Mouse (Mus musculus) megakaryocyte, adult 5-6 weeks (primary cell): ENCODE measurements around the gene Fgfr1op. TPM values are rescaled to one million over a fixed set of nuclear protein-coding genes. Genes with fewer than 3 reads are reported as not detected.
A peak's percentile ranks its signal among the peaks of the same experiment; 100 is the strongest.
"Not testable (repeated sequence)": the region's sequence is repeated elsewhere in the genome, so short reads cannot be mapped to it uniquely, and the experiment has no call there.

Experiments used
- ATAC-seq: 2 replicates; pipeline ENCODE4 v1.8.0; 2016; ENCODE audit warnings: mild to moderate bottlenecking, inconsistent platforms; ENCODE audit not compliant: poor library complexity, severe bottlenecking
- total RNA-seq, 2 experiments: library from RNA; stranded (forward) in 1 of 2; stranded (reverse) in 1 of 2; fragments of 153-499, 151-499 nt in 1 of 2; fragments of 221-1000, 200-1000 nt in 1 of 2; gene quantifications; 2 replicates each; pipeline versions ENCODE4 v1.2.3 to v1.2.4; 2015 to 2017

Fgfr1op gene
- total RNA-seq (2015) (18.0 and 25.5 TPM in 2 replicates), total RNA-seq (2017) (23.4 and 29.7 TPM in 2 replicates)

DNA sequence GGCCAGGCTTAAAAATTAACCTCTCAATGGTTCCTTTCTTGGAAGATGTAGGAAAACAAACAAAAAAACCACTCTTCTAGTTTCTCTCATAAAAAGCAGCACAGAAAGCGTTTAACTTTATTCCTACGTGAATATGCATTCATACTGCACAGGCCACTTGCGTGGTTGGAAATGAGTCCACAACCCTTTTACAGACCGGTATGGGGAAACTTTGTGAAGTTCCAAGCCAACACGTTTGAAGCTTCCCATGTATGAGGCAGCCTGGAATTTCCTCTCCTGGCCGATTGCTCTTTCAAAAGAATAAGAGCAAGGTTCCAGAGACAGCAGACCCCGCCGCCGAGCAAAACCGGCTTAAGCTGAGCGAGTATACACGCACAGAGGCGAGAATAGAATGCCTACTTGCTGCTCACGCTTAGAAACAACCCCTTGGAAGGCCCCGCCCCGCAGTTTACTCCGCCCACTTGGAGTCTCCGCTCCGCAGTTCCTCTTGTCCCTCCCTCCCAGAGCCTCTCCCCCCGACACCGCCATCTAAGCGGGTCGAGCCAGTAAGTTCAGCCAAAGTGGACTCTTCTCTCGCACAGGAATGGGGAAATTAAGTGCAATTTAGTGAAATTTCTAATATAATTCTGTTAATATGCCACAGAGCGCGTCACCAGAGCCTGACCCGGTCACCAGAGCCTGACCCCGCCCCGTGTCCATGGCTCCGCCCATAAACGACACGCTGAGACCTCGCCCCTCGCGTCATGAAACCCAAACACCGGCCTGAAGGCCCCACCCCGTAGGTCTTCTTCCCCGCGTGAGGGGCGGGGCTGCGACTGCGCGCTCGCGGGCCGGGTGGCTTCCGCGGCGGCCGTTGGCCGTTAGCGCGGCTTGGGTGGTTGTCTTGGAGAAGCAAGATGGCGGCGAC, at the start of gene Fgfr1op:
TSS of gene Fgfr1op (plus strand) at position 801 of the 907 bp plus-strand sequence.
- ATAC-seq: peak; percentile 89

DNA sequence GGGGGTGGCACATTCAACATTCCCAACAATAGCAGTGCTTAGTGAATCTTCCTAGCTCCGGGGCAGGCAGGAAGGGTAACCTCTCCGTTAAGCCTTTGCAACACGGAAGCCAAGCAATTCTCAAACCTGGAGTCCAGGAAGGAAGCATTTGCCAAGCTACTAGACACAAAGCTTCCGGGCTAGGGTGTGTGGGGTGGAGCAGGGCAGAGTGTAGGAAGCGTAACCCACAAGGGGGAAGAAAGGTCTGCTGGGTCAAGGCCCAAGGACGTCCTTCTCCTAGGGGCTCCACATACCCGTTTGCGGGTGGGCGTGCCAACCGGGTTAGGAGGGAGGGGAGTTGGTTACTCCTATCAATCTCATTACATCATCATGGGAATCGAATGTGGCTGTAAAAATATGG, 48.9 kb upstream of the Fgfr1op start:
- peak; percentile 76 for ATAC-seq

DNA sequence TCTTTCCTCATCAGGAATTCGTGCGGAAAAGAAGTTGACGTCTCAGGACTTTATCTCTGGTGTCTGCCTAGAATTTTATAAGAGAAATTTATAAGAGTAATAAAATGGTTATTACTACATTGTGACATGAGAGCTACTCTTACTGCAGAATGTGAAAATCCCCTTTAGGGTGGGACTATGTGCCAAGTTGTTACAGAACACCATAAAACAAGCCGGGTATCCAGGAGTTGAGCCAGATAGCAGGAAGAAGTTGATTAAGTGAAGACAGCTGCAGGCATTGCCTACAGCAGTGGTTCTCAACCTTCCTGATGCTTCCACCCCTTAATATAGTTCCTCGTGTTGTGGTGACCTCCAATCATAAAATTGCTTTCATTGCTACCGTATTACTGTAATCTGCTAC, 48.4 kb upstream of the Fgfr1op start:
- not testable (repeated sequence) for ATAC-seq

GRCm38 (mm10) chr17:8122974-8123373, 42.3 kb upstream of the Fgfr1op start:
- ATAC-seq: not testable (repeated sequence)

DNA sequence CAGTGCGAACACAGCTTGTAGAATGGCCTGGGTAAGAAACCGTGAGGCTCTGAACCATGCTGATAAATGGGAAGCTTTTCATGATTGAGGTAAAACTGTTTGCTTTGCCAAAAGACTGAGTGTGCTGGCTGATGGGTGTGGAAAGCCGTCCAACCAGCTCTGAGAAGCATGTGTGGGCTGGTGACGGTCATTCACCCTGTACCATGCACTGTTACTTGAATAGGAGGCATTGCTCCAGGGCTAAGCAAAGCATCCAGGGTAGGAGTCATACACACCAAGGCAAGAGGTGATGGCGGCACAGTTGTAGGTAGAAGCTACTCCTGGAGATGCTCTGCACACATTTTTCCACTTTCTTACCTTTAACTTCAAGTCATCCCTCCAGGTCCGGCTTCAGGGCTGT, 40.7 kb upstream of the Fgfr1op start:
- ATAC-seq: not testable (repeated sequence)

GRCm38 (mm10) chr17:8128326-8128993, 36.8 kb upstream of the Fgfr1op start:
- peak; percentile 75 for ATAC-seq

- ATAC-seq: not testable (repeated sequence)
Measured at GRCm38 (mm10) chr17:8129578-8129977, 35.7 kb upstream of the Fgfr1op start.

GRCm38 (mm10) chr17:8130849-8131248, 34.5 kb upstream of the Fgfr1op start:
- not testable (repeated sequence) for ATAC-seq

DNA sequence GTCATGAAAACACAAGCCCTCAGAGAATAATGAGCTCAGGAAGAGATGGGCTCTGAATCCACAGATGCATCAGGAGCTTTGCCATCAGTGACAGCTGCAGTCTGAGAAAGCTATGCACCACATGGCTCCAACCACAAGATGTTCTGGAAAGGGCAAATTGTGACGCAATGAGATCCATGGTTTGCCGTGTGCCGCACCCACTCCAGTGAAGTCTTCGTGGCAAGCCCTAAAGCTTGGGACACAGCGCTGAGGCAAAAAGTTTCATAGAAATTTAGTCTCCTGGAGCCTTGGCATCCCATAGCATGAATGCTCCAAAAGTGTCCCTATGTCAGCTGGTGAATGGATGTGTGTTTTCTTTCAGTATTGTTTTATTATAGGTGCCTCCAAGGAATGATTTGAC, 27.2 kb upstream of the Fgfr1op start:
- not testable (repeated sequence) for ATAC-seq

DNA sequence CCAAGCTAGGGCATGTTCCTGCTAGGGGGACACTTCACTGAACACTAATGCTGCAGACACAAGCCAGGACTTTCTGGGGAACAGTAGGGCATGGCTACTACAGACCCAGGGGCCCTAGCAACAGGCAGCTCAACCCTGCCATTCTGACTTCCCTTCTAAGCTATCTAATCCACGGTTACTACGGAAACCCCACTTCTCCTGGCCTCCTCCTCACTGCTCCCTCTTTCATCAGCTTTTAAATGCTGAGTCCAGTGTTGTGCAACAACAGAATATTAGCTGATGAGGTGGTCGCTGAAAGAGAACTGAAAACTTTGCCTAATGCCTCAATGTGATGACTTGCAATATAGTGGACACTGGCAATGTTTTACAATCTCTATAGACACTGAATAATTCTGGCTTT, 25.1 kb upstream of the Fgfr1op start:
- peak; percentile 78 for ATAC-seq

GRCm38 (mm10) chr17:8143802-8144673, 21.3 kb upstream of the Fgfr1op start:
- ATAC-seq: peak; percentile 14; the same call in 1 of the 2 replicates

- not testable (repeated sequence) for ATAC-seq
Measured at GRCm38 (mm10) chr17:8146931-8147330, 18.4 kb upstream of the Fgfr1op start.

GRCm38 (mm10) chr17:8147439-8148316, 17.6 kb upstream of the Fgfr1op start, which contains the start of the genes Gm49673 and Rnaset2a:
Gene Gm49673 (minus strand): TSS chr17:8147788.
Gene Rnaset2a (minus strand): TSS chr17:8148097.
- ATAC-seq: peak; percentile 95

GRCm38 (mm10) chr17:8155010-8155409, 10.3 kb upstream of the Fgfr1op start:
- not testable (repeated sequence) for ATAC-seq

- not testable (repeated sequence) for ATAC-seq
Measured at GRCm38 (mm10) chr17:8155982-8156381, 9.3 kb upstream of the Fgfr1op start.

- ATAC-seq: peak; percentile 90
Measured at GRCm38 (mm10) chr17:8158627-8159026, 6.7 kb upstream of the Fgfr1op start.

- ATAC-seq: not testable (repeated sequence)
Measured at GRCm38 (mm10) chr17:8160969-8161368, 4.3 kb upstream of the Fgfr1op start.

DNA sequence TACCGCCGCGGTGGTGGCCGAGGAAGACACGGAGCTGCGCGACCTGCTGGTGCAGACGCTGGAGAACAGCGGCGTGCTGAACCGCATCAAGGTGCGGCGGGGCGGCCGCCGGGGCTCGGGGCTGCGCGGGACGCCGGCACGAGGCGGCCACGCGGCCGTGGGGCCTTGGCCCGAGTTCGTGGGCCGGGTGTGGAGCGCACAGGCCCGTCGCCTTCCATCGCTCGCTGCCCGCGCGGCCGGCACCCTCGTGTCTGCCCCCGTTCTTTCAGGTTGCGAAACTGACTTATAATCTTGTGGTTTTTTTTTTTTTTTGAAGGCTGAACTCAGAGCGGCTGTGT, 276 bp downstream of the Fgfr1op start:
- peak; percentile 13 for ATAC-seq

- not testable (repeated sequence) for ATAC-seq
Measured at GRCm38 (mm10) chr17:8165977-8166376, 676 bp downstream of the Fgfr1op start.

DNA sequence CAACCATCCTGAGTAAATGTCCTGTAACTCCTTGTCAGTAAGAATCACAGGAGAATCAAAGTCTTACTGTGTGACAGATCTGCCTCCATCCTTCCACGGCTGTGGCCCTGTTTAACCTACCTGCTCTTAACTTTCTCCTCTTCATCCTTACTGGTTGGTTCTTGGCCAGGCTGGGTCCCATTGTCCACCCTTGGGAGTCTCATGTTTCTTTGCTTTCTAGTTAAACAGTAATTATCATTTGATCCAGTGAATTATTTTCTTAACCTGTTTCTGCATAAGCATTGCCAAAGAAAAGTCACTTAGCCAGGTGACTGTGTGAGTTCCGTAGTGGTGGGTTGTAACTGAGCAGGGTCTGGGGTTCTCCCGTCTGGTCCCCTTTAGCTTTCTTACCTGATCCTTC, 1.2 kb downstream of the Fgfr1op start:
- ATAC-seq: not testable (repeated sequence)
